Mouse (Mus musculus): ENCODE measurements at regions not wholly inside any gene's neighbourhood (a gene's known extent, or its start where the extent isn't known, plus 50 kb on each side); places are given as distances from the start of the nearest gene placed in this dataset.

- H3K4me1 ChIP-seq (ENCODE audit: control insufficient read depth in 1 of 2, insufficient read depth in 2 of 2, low read length in 2 of 2): no peaks in the 10 kb centered on the region
- H3K27me3 ChIP-seq (ENCODE audit: control insufficient read depth in 1 of 2, insufficient read depth in 2 of 2, low read length in 2 of 2): no peaks in the 10 kb centered on the region
- H3K27ac ChIP-seq (ENCODE audit: control insufficient read depth, low read depth, low read length): no peak overlapping the region
- H3K9ac ChIP-seq (ENCODE audit: control insufficient read depth, low read depth, low read length, poor library complexity, severe bottlenecking): no peak overlapping the region
- H3K79me2 ChIP-seq (ENCODE audit: control insufficient read depth, insufficient read depth, low read length, poor library complexity): no peaks in the 10 kb centered on the region
- H3K4me3 ChIP-seq (ENCODE audit: control insufficient read depth in 1 of 2, insufficient read depth in 1 of 2, low read depth in 2 of 2, low read length in 2 of 2): no peak overlapping the region
- no peak for DNase-seq (ENCODE audit: low read depth, low spot score)
- TF ChIP-seq E2F4 (IDR thresholded peaks at IDR 0.05; ENCODE audit: borderline replicate concordance, low read depth, low read length) (no peak), TBP (IDR thresholded peaks at IDR 0.05; ENCODE audit: low read depth, low read length) (no peak), POLR2AphosphoS2 (IDR thresholded peaks at IDR 0.05; ENCODE audit: low read length) (no peak), RCOR1 (IDR thresholded peaks at IDR 0.05; ENCODE audit: low read depth, low read length) (no peak), UBTF (IDR thresholded peaks at IDR 0.05; ENCODE audit: borderline replicate concordance, insufficient read depth, low read depth, low read length) (no peak), CHD1 (IDR thresholded peaks at IDR 0.05; ENCODE audit: low read depth, low read length) (no peak), ZC3H11A (IDR thresholded peaks at IDR 0.05; ENCODE audit: low read depth, low read length) (no peak), NRF1 (IDR thresholded peaks at IDR 0.05; ENCODE audit: insufficient read depth, low read depth, low read length, poor library complexity, severe bottlenecking) (no peak), SIN3A (IDR thresholded peaks at IDR 0.05; ENCODE audit: low read length) (no peak)
- H3K36me3 ChIP-seq (ENCODE audit: control insufficient read depth in 1 of 2, insufficient read depth in 2 of 2, low read length in 2 of 2): no peaks in the 10 kb centered on the region
- H3K9me3 ChIP-seq (replicated peaks; ENCODE audit: insufficient read depth, low read length): no peaks in the 10 kb centered on the region
These were observed 178.3 kb upstream of the Kcnj16 start for GRCm38 (mm10) chr11:110789537-110789936.

DNA sequence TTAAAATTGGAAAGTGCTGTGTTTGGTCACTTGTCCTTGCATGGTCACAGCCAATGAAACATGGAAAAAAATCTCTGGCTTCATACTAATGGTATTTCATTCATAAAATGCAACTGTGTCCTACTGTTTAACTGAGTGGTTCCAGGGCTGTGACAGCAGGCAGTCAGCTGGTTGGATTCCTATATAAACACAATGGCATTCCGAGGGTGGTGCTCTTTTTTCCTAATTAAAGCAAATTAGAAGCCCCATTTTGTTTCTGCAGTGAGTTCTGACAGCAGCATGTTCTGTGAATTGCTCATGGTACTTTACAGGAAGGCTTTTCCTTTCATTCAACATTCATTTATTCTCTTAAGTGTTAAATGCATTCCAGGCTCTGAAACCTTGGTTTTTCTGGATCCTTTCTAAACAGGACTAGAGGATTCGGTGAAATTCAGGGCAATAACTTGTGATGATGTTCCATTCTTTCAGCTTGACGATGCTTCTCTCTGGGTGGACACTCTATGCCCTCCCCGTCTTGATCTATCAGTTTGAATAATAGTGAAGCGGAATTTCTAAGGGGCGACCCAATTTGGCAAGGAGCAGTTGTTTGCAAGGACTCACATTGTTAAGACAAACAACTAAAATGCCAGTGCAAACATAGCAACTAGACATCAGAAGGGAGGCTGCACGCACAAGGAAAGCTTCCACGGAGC is 167.8 kb upstream of the Kcnj16 start:
- Histone ChIP-seq H3K9ac (ENCODE audit: control insufficient read depth, low read depth, low read length, poor library complexity, severe bottlenecking) (no peak overlapping the region), H3K4me1 (ENCODE audit: control insufficient read depth in 1 of 2, insufficient read depth in 2 of 2, low read length in 2 of 2) (no peaks in the 10 kb centered on the region), H3K4me3 (ENCODE audit: control insufficient read depth in 1 of 2, insufficient read depth in 1 of 2, low read depth in 2 of 2, low read length in 2 of 2) (no peak overlapping the region), H3K27me3 (ENCODE audit: control insufficient read depth in 1 of 2, insufficient read depth in 2 of 2, low read length in 2 of 2) (no peaks in the 10 kb centered on the region), H3K79me2 (ENCODE audit: control insufficient read depth, insufficient read depth, low read length, poor library complexity) (no peaks in the 10 kb centered on the region), H3K36me3 (ENCODE audit: control insufficient read depth in 1 of 2, insufficient read depth in 2 of 2, low read length in 2 of 2) (no peaks in the 10 kb centered on the region), H3K27ac (ENCODE audit: control insufficient read depth, low read depth, low read length) (no peak overlapping the region), H3K9me3 (replicated peaks; ENCODE audit: insufficient read depth, low read length) (no peaks in the 10 kb centered on the region)
- TF ChIP-seq USF2 (IDR thresholded peaks at IDR 0.05; ENCODE audit: borderline replicate concordance in 1 of 2, insufficient read depth in 1 of 2, low read depth in 1 of 2, low read length in 2 of 2) (no peak), MAFK (IDR thresholded peaks at IDR 0.05; ENCODE audit: borderline replicate concordance, low read depth, low read length) (no peak), CHD2 (IDR thresholded peaks at IDR 0.05; ENCODE audit: low read length) (no peak), MYC (IDR thresholded peaks at IDR 0.05; ENCODE audit: low read depth, low read length) (no peak), KAT2A (conservative IDR thresholded peaks at IDR 0.05; ENCODE audit: low read depth, low read length) (no peak), NELFE (IDR thresholded peaks at IDR 0.05; ENCODE audit: low read depth, low read length) (no peak)
- no peak for DNase-seq (ENCODE audit: low read depth, low spot score)
